Mouse (Mus musculus): ENCODE results near the gene Slu7.

Slu7 gene

GRCm38 (mm10) chr11:43433254-43434023 lies at the start of gene Slu7:
Gene Slu7, plus strand, starts transcription at chr11:43433744.
- peak; percentile 69 to 79 for DNase-seq (ENCODE audit: low spot score in 2 of 2)

- DNase-seq (ENCODE audit: low spot score in 2 of 2), result peak; percentile 88 to 92
These were observed 48.4 kb upstream of the Slu7 start for GRCm38 (mm10) chr11:43385055-43385649.

GRCm38 (mm10) chr11:43385716-43386115 lies 47.8 kb upstream of the Slu7 start:
- no peak for DNase-seq (ENCODE audit: low spot score in 2 of 2)

GRCm38 (mm10) chr11:43387004-43387880 lies 46.3 kb upstream of the Slu7 start:
- no peak for DNase-seq (ENCODE audit: low spot score in 2 of 2)

GRCm38 (mm10) chr11:43388122-43389097 lies 45.1 kb upstream of the Slu7 start:
- peak in 1 of 2 experiments; percentile 34 for DNase-seq (ENCODE audit: low spot score in 2 of 2)

- DNase-seq (ENCODE audit: low spot score in 2 of 2), result no peak
These were observed 44.4 kb upstream of the Slu7 start for GRCm38 (mm10) chr11:43389118-43389517.

GRCm38 (mm10) chr11:43392757-43393156 lies 40.8 kb upstream of the Slu7 start:
- DNase-seq (ENCODE audit: low spot score in 2 of 2), result no peak

- no peak for DNase-seq (ENCODE audit: low spot score in 2 of 2)
These were observed 40.2 kb upstream of the Slu7 start for GRCm38 (mm10) chr11:43393325-43393724.

GRCm38 (mm10) chr11:43395073-43395948 lies 38.2 kb upstream of the Slu7 start:
- DNase-seq (ENCODE audit: low spot score in 2 of 2), result peak; percentile 24

GRCm38 (mm10) chr11:43396246-43396645 lies 37.3 kb upstream of the Slu7 start:
- DNase-seq (ENCODE audit: low spot score in 2 of 2), result no peak

GRCm38 (mm10) chr11:43396672-43397071 lies 36.9 kb upstream of the Slu7 start:
- no peak for DNase-seq (ENCODE audit: low spot score in 2 of 2)

GRCm38 (mm10) chr11:43399297-43399696 lies 34.2 kb upstream of the Slu7 start:
- DNase-seq (ENCODE audit: low spot score in 2 of 2), result no peak

- DNase-seq (ENCODE audit: low spot score in 2 of 2), result no peak
These were observed 33.4 kb upstream of the Slu7 start for GRCm38 (mm10) chr11:43400131-43400530.

- DNase-seq (ENCODE audit: low spot score in 2 of 2), result no peak
These were observed 29.3 kb upstream of the Slu7 start for GRCm38 (mm10) chr11:43404150-43404807.

GRCm38 (mm10) chr11:43408888-43409287 lies 24.7 kb upstream of the Slu7 start:
- no peak for DNase-seq (ENCODE audit: low spot score in 2 of 2)

GRCm38 (mm10) chr11:43410291-43410690 lies 23.3 kb upstream of the Slu7 start:
- DNase-seq (ENCODE audit: low spot score in 2 of 2), result no peak

GRCm38 (mm10) chr11:43411413-43411812 lies 22.1 kb upstream of the Slu7 start:
- peak; percentile 76 to 86 for DNase-seq (ENCODE audit: low spot score in 2 of 2)

- DNase-seq (ENCODE audit: low spot score in 2 of 2), result peak; percentile 74 to 77
These were observed 20.6 kb upstream of the Slu7 start for GRCm38 (mm10) chr11:43412771-43413451.

- no peak for DNase-seq (ENCODE audit: low spot score in 2 of 2)
These were observed 16.3 kb upstream of the Slu7 start for GRCm38 (mm10) chr11:43417201-43417600.
